In genomic region chr17:26368336-26368992, GRCm38 (mm10) we compare ENCODE assay signal across 8 mouse cellular contexts. TPM values are rescaled to one million over a fixed set of nuclear protein-coding genes. Genes with fewer than 3 reads are reported as not detected.
DNase-seq lines count a peak whose midpoint lies in the region; ATAC-seq and TF ChIP-seq lines count a peak whose summit lies in the region.

No protein-coding gene starts in this region.

- no peak overlapping the region for H3K4me2 ChIP-seq in intestine, embryonic 14.5 days (ENCODE audit: low read length)
- H3K4me2 ChIP-seq in intestine, postnatal 0 days (replicated peaks; ENCODE audit: low read depth), result no peak overlapping the region
- H3K4me2 ChIP-seq in heart, embryonic 15.5 days, result no peak overlapping the region
- no peak overlapping the region for H3K4me2 ChIP-seq in limb, embryonic 15.5 days
- H3K4me2 ChIP-seq in midbrain, embryonic 11.5 days, result no peak overlapping the region

- DNase-seq in intestine, embryonic 14.5 days (ENCODE audit: low spot score), result peak; percentile 80
- peak; percentile 85 for DNase-seq in adrenal gland, postnatal 10 days
- peak; percentile 60 for DNase-seq in telencephalon, adult 2 months (ENCODE audit: low read depth, low spot score)
- DNase-seq in midbrain, embryonic 11.5 days (ENCODE audit: low spot score, missing footprints), result no peak

- H3K4me3 ChIP-seq in intestine, embryonic 14.5 days (ENCODE audit: low read depth, low read length), result no peak overlapping the region
- H3K4me3 ChIP-seq in intestine, postnatal 0 days (ENCODE audit: low read depth, low read length), result no peak overlapping the region
- no peak overlapping the region for H3K4me3 ChIP-seq in heart, embryonic 15.5 days
- H3K4me3 ChIP-seq in limb, embryonic 15.5 days, result no peak overlapping the region
- no peak overlapping the region for H3K4me3 ChIP-seq in midbrain, embryonic 11.5 days (ENCODE audit: low read depth, low read length)

- no peaks in the 10 kb centered on the region for H3K27me3 ChIP-seq in intestine, embryonic 14.5 days (replicated peaks; ENCODE audit: control insufficient read depth, insufficient read depth, low read length)
- no peaks in the 10 kb centered on the region for H3K27me3 ChIP-seq in intestine, postnatal 0 days (replicated peaks; ENCODE audit: control insufficient read depth, insufficient read depth, low read length)
- H3K27me3 ChIP-seq in heart, embryonic 15.5 days, result no peaks in the 10 kb centered on the region
- 0 out of 2 replicates have a peak, but pooled peaks cover 7% of the 10 kb centered on the region for H3K27me3 ChIP-seq in limb, embryonic 15.5 days
- H3K27me3 ChIP-seq in midbrain, embryonic 11.5 days (ENCODE audit: control insufficient read depth, insufficient read depth, low read length), result no peaks in the 10 kb centered on the region

- no peak overlapping the region for H3K9ac ChIP-seq in intestine, embryonic 14.5 days (ENCODE audit: low read length)
- no peak overlapping the region for H3K9ac ChIP-seq in intestine, postnatal 0 days (ENCODE audit: low read depth, low read length)
- H3K9ac ChIP-seq in heart, embryonic 15.5 days, result no peak overlapping the region
- no peak overlapping the region for H3K9ac ChIP-seq in limb, embryonic 15.5 days
- H3K9ac ChIP-seq in midbrain, embryonic 11.5 days (ENCODE audit: low read length), result no peak overlapping the region

- no peaks in the 10 kb centered on the region for H3K36me3 ChIP-seq in intestine, embryonic 14.5 days (ENCODE audit: control insufficient read depth, insufficient read depth, low read length)
- H3K36me3 ChIP-seq in intestine, postnatal 0 days (ENCODE audit: control insufficient read depth, insufficient read depth), result no peaks in the 10 kb centered on the region
- H3K36me3 ChIP-seq in heart, embryonic 15.5 days, result no peaks in the 10 kb centered on the region
- no peaks in the 10 kb centered on the region for H3K36me3 ChIP-seq in limb, embryonic 15.5 days
- no peaks in the 10 kb centered on the region for H3K36me3 ChIP-seq in midbrain, embryonic 11.5 days (ENCODE audit: control insufficient read depth, insufficient read depth, low read length)

- TF ChIP-seq CTCF in intestine, postnatal 0 days (IDR thresholded peaks at IDR 0.05; ENCODE audit: low read depth), result no peak

- peaks cover 45% of the 10 kb centered on the region for H3K4me1 ChIP-seq in intestine, embryonic 14.5 days (replicated peaks; ENCODE audit: control insufficient read depth, insufficient read depth, low read length)
- no peaks in the 10 kb centered on the region for H3K4me1 ChIP-seq in intestine, postnatal 0 days (replicated peaks; ENCODE audit: control insufficient read depth, insufficient read depth, low read length)
- peaks cover 51% of the 10 kb centered on the region for H3K4me1 ChIP-seq in heart, embryonic 15.5 days (replicated peaks)
- peaks cover 11% of the 10 kb centered on the region for H3K4me1 ChIP-seq in limb, embryonic 15.5 days
- H3K4me1 ChIP-seq in midbrain, embryonic 11.5 days (ENCODE audit: control insufficient read depth, insufficient read depth, low read length), result no peaks in the 10 kb centered on the region

- H3K9me3 ChIP-seq in intestine, embryonic 14.5 days (ENCODE audit: control insufficient read depth, low read length), result no peaks in the 10 kb centered on the region
- H3K9me3 ChIP-seq in intestine, postnatal 0 days (ENCODE audit: control insufficient read depth), result no peaks in the 10 kb centered on the region
- no peaks in the 10 kb centered on the region for H3K9me3 ChIP-seq in heart, embryonic 15.5 days (replicated peaks)
- H3K9me3 ChIP-seq in limb, embryonic 15.5 days, result no peaks in the 10 kb centered on the region
- no peaks in the 10 kb centered on the region for H3K9me3 ChIP-seq in midbrain, embryonic 11.5 days (ENCODE audit: control insufficient read depth, low read length)

- H3K27ac ChIP-seq in intestine, embryonic 14.5 days (ENCODE audit: low read depth), result peak overlapping the region; percentile 60; the same call in 1 of the 2 replicates
- H3K27ac ChIP-seq in intestine, postnatal 0 days (ENCODE audit: low read depth, low read length), result no peak overlapping the region
- peak overlapping the region; percentile 43; the same call in 1 of the 2 replicates for H3K27ac ChIP-seq in heart, embryonic 15.5 days
- no peak overlapping the region for H3K27ac ChIP-seq in limb, embryonic 15.5 days
- H3K27ac ChIP-seq in midbrain, embryonic 11.5 days (ENCODE audit: low read depth, low read length), result no peak overlapping the region

- peak; percentile 56 for ATAC-seq in intestine, embryonic 14.5 days (replicated peaks; ENCODE audit: low FRiP score, low TSS enrichment, low read depth)
- no peak for ATAC-seq in intestine, postnatal 0 days
- ATAC-seq in heart, embryonic 15.5 days (replicated peaks; ENCODE audit: insufficient number of reproducible peaks, insufficient read depth, low FRiP score, low read depth), result peak; percentile 54
- peak; percentile 33; the same call in 1 of the 2 replicates for ATAC-seq in limb, embryonic 15.5 days (ENCODE audit: insufficient number of reproducible peaks, low FRiP score, low TSS enrichment, low read depth)
- ATAC-seq in monocyte, adult 5-6 weeks (replicated peaks; ENCODE audit: insufficient number of reproducible peaks, low FRiP score, low TSS enrichment, poor library complexity, severe bottlenecking), result no peak
- ATAC-seq in midbrain, embryonic 11.5 days (ENCODE audit: low FRiP score), result no peak

- WGBS in intestine, embryonic 14.5 days, result 55% methylated on average over 10 of the region's 10 CpGs
- WGBS in intestine, postnatal 0 days, result 62% methylated on average over 10 of the region's 10 CpGs
- 67% methylated on average over 10 of the region's 10 CpGs for WGBS in heart, embryonic 15.5 days
- WGBS in limb, embryonic 15.5 days, result 36% methylated on average over 10 of the region's 10 CpGs
- WGBS in midbrain, embryonic 11.5 days, result 81% methylated on average over 10 of the region's 10 CpGs

RNA-seq across cellular contexts. Expression of gene Neurl1b, which starts 46.2 kb away (rescaled TPM):
- 2.3 and 3.1 TPM in 2 replicates for polyA plus RNA-seq in intestine, embryonic 14.5 days (2014; fragmentation: Nextera tagmentation; extraction: Ambion mirVana)
- 1.5 TPM in 2 replicates for polyA plus RNA-seq in intestine, postnatal 0 days (2015; fragmentation: Nextera tagmentation; extraction: Ambion mirVana)
- total RNA-seq in adrenal gland, postnatal 10 days (2021), result 10 to 100 TPM; 43.6 to 44.0 TPM
- 2.5 and 2.7 TPM in 2 replicates for polyA plus RNA-seq in heart, embryonic 15.5 days (2015; fragmentation: Nextera tagmentation; extraction: Ambion mirVana)
- 0.68 and 0.90 TPM in 2 replicates for polyA plus RNA-seq in limb, embryonic 15.5 days (2015; fragmentation: Nextera tagmentation; extraction: Ambion mirVana)
- 0.11 to 0.29 TPM in 2 of 3 replicates, not detected in the other for total RNA-seq in monocyte, adult 5-6 weeks (2017)
- 0.18 and 0.46 TPM in 2 replicates for polyA plus RNA-seq in midbrain, embryonic 11.5 days (2014; fragmentation: Nextera tagmentation; extraction: Ambion mirVana)

Comparison
In these comparisons a context has a peak if more than half of its experiments do, and no peak if none do; other contexts are left out.
1. ATAC-seq: peak in intestine, embryonic 14.5 days (single experiment), heart, embryonic 15.5 days (single experiment) and limb, embryonic 15.5 days (single experiment); none in intestine, postnatal 0 days (single experiment), monocyte, adult 5-6 weeks (single experiment) and midbrain, embryonic 11.5 days (single experiment).
2. H3K27ac ChIP-seq: peak in intestine, embryonic 14.5 days (single experiment) and heart, embryonic 15.5 days (single experiment); none in intestine, postnatal 0 days (single experiment), limb, embryonic 15.5 days (single experiment) and midbrain, embryonic 11.5 days (single experiment).